Mouse (Mus musculus) kidney, postnatal 25 days (tissue): ENCODE measurements around the gene Fermt2.
A peak's percentile ranks its signal among the peaks of the same experiment; 100 is the strongest.

ENCODE experiments used
- DNase-seq, 2 experiments: peaks; one replicate each; pipeline ENCODE4 v3.0.0; 2021; ENCODE audit warnings: mixed read lengths in 2 of 2

Fermt2 gene

DNA sequence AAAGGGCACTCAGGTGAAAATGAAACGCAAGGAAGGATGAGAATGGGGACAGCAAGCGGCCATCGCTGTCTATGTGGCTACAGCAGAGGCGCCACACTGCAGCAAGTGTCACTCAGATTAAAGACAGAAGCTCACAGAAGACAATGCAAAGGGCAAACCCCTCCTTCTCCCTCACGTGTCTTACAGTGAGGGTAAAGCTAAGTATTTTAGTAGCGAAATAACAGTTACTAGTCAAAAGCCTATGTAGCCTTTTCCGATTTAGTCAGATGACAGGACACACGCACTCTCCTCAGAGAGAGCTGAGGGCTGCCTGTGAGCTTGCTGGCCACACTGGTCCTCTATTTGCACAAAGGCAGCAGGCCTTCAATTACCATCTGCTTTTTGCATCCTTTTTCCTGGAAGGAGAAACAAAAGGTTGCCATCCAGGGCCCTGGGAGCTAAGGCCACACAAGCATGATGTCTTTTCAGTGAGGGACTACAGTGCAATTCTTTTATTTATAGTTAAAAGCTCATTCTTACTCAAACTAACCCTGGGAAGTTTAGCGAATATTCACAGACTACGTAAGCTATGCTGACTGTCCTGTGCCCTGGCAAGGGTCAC is 66.9 kb downstream of the Fermt2 start:
- no peak for DNase-seq

DNA sequence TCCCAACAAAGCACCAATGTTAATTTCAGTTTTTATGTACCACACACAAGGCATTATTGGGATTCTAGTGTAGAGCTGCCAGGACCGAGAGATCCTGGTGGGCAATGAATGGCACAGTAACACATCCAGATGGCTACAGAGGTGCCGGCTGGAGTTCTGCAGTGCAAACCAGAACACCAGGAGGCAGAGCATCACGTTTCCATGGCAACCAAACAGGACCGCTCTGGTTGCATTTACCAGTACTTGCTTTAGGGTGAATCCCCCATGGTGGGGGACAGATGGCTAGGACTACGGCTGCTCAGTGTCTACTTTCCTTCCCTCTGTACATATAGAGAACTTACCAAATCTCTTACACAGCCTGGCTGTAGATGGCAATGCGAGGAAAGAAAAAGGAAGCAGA is 67.5 kb downstream of the Fermt2 start:
- DNase-seq = peak in 1 of 2 experiments; percentile 43

DNA sequence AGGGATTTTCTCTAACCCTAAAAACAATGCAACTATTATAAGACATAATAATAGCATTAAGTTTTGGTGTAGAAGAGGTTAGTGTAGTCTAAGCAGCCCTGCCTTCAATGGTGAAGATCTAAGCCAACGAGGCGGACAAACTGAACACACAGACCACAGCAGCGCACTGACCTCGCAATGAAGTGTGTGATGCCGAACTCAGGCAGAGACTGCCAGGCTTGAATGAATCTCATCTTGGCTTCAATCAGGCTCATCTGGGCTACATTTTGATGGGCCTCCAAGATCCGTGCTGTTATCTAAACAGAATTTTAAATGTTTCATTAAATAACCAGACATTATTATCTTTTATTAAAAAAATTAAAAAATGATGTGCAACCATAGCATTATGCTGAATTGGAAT is 68.0 kb downstream of the Fermt2 start:
- no peak for DNase-seq

DNA sequence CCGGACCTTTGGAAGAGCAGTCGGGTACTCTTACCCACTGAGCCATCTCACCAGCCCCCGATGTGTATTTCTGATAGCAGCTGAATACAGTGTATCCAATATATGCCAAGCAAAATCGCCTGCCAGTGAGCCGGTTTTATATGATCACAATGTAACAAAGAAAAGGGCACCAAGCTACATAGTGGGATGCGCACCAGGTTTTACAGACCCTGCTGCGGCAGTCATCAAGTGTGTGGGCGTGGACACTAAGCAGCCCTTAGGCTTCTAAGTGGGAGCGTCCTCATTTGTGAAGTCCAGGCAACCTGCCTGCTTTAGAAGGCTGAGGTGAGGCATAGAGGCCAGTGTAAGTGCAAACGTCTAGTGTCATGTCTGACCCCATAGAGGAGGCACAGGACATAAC is 69.4 kb downstream of the Fermt2 start:
- no peak for DNase-seq

DNA sequence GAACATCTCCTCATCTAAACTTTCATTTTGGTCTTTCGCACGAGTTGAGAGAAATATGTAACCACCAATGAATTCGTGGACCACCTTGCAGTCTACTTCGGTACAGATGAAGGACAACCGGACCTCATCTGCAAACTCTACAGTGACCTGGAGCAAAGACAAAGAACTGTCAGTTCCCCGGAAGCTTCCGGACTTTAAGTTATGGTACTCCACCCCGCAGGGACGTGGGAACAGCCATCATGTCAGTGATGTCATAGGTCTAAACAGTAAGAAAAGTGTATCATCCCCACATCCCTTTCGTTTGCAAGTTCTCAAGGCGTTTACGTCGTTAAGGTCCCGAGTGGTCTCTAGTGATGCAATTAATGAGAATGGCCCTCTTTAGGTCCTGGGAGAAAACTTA is 70.0 kb downstream of the Fermt2 start:
- no peak for DNase-seq

DNA sequence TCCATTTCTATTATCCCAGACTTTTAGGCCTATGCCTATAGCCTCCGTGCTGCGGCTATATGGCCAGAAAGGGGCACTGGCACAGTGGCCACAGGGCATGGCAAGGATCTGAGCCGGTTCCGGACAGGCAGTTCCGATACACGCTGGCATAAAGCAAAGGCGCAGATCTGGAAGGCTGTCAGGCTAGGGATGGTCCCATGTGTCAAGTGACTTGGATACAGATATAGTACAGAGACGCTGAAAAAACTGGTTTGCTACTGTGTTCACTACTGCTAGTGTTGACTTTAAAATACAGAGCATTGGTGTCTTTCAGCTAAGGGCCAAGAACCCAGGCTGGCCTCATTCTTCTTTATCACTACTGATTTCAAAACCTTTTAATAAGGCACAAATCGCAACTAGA is 72.9 kb downstream of the Fermt2 start:
- no peak for DNase-seq

DNA sequence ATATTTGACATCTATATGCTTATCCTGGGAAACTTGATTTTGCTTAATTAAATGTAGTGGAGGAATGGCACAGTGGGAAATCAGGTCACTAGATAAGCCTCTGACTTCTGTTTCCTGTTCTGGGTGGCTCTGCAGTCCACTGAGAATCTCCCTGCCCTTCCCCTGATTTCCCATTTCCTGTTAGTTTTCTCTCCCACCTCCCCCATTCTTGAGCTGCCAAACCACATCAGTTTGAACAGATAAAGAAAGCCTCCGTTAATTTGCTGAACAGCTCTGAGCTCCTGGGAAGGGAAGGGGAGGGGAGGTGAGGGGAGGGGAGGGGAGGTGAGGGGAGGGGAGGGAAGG is 73.4 kb downstream of the Fermt2 start:
- peak in 1 of 2 experiments; percentile 54 for DNase-seq

DNA sequence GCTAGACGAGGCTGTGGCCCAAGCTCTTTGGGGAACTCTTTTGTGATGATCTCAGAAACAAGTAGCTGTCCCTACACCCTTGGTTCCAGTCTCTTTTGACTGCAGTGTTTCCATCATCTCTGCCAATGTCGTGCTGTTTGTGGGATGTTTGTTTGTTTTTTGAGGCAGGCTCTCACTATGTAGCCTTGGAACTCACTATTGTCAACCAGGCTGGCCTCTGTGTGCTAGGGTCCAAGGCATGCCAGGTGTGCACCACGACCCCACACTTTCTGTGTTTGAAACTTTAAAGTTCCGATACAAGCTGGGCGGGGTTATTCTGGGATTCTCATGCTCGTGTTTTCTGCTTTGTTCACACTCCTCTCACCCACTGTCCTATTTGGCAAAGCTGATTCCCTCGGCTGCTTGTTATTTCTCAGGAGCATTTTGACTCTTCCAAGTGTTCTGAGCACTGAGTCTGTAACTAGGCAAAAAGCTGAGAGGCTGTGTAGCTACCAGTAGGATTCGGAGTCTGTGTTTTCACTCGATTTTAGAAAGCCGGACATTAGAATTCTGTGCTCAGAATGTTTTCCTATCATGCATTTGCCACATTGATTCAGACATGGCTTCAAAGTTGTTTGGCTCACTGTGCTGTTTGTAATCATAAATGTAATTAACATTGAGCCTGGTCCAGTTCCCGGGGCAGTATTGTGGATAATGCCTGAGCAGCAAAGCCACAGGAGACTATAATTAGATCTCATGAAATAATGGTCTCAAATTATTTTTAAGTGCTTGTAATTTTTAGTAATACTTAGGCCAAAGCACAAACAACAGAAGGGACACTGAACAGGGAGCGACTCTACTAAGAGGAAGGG is 74.0 kb downstream of the Fermt2 start:
- DNase-seq = no peak

DNA sequence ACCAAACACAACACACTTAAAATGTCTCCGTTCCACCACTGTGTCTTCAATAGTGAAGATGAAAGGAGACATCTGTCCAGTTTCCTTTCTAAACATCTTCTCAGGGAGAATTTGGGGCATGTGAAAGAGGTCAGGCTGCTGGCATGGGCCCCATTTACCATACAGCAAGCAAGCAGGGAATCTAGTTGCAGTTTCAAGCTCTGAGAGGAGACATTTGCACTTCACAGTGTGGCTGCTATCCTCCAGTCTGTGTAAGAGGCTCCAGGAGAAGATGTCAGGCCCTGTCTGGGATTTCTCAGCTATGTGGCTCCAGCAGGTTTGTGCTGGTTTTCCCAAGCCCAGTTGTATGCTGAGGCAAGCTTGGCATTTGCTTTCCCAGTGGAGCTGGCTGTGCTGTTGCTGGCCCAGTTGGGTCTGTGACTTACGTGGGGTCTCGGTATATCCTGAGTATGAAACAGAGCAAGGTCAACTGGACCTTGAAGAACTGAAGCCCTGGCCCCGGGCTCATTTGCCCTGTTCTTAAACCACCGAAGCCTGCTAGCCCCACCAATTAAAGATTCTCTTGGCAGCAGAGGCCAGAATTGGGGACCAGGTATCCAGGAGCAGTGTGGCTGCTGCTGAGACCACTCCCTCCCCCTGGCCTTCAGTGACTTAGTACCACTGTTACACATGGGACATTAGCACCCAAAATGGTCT is 76.2 kb downstream of the Fermt2 start:
- DNase-seq = peak; percentile 40 to 62

DNA sequence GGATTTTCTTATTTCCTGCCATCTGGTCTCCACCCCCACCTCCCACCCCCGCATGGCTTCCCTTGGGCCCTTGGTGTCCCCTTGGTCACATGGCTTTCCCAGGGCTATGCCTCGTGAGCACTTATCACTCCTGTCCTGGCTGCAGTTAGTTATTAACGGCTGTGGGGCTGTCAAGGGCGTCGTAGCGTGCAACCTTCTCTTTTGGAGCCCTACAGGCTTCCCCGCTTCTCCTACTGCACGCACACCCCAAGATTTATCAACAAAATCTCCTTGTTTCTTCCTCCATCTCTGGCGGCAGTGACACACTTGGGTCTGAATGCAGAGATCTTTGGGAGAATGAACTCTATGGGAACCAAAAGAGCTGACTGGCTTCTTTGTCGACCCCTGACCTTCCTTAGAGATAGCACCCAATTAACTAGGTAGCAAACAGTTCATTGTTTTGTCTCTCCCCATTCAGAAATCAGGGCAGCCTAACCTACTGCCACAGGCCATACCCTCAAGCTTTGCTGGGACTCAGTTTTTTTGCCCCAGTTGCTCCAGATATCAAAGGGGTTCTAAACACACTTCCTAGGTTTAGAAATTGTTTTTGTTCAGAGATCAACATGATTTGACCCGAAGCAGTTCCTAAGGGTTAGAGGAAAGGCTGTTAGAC is 76.9 kb downstream of the Fermt2 start:
- peak; percentile 80 to 92 for DNase-seq

DNA sequence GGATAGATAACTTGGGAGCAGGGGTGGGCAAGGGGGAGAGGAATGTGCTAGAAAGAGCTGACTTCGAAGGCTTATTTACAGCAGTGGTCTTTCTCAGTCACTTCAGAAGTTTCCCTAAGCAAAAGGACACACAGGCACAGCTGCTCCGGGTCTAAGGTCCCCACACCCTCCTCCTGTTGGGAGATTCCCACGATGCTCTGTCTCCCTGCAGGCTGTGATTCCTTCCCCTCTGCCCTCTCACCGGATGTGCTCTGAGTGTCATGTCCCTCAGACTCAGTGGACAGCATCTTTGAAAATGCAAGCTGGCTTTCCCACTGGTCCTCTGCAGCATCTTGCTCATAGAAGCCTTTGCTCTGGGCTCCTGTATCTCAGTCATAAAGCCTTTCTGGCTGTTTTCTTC is 77.8 kb downstream of the Fermt2 start:
- DNase-seq = peak in 1 of 2 experiments; percentile 66

DNA sequence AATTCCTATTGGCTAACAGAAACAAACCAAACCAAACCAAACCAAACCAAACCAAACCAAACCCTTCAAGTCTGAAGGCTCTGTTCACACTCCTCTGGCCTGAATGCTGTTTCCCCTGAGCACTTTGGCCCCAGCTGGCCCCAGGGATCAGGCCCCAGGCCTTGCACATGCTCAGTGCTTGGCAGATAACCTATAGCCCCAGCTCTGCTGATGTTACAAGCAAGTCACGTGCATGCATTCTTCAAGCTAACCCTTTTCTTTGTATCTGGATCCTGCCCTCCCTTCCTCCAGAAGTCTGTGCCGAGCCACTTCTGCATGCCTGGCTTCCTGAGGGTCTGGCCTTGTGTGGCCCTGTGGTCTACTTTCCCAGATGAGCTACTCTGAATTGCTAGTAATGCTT is 78.8 kb downstream of the Fermt2 start:
- no peak for DNase-seq

DNA sequence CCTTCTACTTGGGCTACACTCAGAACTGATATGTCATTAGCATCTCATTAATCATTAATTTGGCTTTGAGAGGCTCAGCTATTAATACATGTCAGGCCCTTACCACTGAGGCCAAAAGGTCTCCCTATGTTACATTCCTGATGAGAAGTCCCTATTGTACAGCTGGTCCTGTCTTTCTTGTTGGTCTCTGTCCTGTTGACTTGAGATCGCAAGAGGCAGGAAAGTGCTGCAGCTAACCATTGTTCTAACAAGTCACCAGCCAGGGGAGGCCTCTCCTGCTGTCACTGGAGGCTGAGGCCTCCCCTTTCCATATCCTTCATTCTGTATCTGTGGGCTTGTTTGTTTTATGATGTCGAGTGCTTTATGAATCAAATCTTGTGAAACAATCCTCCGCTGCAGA is 83.1 kb downstream of the Fermt2 start:
- no peak for DNase-seq

DNA sequence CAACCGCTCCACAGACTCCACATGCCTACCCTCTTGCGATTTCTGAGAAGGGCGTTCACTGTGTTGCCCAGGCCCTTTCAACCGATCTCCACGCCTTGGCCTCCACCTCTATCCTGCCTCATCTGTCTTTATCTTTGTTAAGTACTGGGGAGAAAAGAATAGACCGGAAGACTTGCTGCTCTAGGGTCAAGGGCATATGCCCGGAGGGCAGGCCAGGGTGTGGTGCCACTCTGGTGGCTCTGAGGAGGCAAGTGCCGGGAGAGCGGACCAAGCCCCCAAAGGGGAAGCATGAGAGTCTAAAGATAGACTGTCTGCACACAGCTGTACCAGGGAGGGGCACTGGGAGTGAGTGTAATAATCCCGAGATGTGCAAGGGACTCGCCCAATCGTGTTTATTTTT is 84.5 kb downstream of the Fermt2 start:
- no peak for DNase-seq

DNA sequence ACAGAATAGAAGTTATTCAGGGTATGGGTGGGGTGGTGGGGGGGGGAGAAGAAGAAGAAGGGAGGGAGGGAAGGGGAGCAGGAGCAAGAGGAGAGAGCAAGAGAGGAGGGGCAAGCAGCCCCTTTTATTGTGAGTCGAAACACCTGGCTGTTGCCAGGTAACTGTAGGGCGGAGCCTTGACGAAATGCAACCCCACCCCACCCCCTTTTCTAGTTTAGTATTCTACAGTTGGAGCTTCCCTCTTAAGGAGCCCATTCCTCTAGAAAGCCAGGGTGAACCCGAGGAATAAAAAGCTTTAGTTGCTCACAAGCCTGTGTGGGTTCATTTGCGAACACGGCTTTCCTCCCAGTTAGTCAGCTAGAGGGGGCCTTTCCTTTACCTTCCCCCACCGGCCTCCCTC is 85.0 kb downstream of the Fermt2 start:
- DNase-seq = no peak

DNA sequence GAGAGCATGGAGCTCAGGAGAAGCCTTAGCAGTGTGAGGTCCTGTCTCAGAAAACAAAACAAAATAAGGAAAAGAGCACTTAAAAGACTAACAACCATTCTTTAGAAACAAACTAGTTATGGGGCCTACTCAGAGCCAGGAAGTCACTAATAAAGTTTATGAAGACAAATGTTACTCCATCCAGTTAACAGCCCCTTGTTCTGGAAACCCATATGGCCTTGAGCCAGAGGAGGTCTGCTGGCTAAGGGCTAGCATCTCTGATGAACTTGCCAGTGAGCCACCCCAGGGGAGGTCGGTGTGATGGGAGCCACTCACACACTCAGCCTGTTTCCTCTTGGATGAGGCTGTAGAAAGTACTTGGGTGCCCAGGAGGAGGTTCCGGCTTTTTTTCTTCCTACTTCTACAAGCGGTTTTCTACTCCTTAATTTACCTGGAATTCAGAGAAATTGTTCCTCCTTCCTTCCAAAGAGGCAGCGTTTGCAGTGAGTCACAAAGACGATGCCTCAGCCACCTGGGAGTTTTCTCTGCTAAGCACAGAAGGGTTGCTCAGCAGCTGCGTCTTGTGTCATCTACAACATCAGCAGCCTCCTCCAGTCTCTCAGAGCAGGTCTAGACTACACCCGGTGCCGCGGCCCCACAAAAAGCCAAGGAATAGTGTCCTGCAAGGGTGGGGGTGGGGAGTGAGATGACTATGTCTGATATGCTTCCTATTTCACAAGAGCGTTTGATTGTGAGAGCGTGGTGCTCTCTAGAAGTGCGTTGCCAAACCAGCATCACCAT is 86.9 kb downstream of the Fermt2 start:
- DNase-seq = no peak

DNA sequence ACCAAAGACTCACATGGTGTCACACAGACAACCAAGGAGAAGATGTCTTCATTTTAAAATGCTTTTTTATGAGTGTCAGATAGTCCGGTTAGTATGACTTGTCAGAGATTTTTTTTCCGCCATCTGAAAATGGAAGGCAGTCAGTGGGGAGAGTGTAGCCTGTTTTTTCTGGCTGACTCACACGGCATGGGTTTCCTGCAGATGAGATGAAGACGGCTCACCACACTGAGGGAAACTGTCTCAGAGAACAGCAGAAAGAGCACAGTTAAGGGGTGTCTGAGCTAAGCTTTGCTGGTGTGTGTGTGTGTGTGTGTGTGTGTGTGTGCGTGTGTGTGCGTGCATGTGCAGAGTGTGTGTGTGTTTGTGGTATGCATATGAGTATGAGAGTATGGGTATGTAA is 88.6 kb downstream of the Fermt2 start:
- no peak for DNase-seq

DNA sequence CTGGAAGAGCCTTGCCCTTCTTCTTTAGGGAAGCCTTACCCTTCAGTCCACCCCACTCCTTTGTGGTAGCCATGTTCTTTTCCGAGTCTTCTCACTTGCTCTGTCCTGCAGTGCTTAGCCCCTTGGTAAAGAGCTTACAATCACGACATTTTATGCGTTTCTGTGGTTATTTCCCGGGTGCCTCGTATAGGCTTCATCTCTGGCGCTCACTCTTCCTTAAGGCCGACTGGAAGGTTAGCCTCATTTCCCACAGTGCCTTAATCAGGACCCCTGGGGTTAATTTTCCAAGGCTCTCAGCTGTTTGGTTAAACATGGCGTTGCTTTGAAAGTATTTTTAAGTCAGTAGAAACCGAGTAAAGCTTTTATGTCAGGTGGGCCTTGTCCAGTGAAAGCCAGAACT is 90.5 kb downstream of the Fermt2 start:
- DNase-seq = no peak

DNA sequence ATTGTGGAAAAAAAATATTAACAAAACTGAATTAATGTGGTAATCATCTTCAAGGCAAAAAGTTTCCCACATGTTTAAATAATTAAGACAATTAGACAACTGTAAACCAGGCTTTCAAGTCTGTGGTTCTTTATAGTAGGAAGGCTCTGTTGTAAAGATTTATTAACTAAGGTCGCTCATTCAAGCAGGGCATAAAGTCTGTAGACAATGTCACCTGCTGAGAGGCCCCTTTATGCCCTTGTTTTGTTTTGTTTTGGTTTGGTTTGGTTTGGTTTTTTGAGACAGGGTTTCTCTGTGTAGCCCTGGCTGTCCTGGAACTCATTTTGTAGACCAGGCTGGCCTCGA is 91.0 kb downstream of the Fermt2 start:
- DNase-seq = no peak

DNA sequence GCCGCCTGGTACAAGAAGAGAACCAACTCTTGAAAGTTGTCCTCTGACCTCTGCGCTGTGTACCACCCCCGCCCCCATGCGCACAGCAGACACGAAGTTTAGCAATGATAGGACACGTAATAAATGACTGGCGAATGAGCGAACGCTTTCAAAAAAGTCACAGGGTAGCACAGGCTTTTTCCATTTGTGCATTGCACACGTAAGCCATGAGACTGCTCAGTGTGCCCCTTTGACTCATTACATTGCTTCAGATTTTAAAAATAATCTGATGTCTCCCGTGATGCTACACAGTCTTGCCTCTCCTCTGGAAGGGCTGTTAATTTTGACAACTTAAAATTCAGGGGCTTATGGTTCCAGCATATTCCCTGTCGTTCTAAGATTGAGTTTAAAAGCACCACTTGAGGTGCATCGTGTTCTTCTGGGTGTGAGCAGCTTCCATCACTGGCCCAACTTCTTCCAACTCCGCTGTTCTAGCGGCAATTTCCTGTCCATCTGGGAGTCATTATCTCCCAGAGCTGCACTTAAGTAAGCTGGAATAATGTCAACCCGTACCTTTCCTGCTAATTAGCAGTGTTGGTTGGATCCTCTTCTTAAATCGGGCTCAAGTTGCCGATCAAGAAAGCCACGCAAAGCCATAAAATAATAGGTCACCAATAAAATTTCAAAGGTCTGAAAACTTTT is 91.5 kb downstream of the Fermt2 start:
- no peak for DNase-seq

DNA sequence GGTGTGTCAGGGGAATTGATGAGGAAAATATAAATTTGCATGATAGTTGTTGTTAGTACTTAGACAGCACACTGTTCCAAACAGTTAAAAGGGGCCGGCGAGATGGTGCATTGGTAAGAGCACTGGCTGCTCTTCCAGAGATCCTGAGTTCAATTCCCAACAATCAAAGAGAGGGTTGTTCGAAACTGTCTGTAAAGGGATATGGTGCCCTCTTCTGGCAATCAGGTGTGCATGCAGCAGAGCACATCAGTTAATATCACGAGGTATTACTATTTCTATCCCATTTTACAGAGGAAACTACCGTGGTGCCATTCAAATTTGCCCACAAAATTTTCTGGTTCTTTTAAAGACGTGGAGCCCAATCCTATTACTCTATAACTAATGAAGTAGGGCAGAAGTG is 95.7 kb downstream of the Fermt2 start:
- no peak for DNase-seq

DNA sequence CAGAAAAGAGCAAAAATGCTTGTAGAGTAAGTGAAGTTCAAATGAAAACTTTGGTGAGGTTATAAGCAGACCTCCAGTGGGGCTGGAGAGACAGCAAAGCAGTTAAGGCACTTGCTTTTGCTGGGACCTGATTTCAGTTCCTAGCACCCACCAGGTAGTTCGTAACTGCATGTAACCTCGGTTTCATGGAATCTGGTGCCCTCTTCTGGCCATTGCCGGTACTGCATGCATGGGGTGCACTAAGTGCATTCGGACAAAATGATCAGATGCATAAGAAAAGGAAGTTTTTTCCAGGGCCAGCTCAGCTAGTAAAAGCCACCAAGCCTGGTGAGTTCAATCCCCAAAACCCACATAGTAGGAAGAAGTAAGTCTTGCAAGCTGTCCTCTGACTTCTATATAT is 97.9 kb downstream of the Fermt2 start:
- peak; percentile 35 to 50 for DNase-seq
